Mouse (Mus musculus) olfactory bulb, adult 2 months (tissue): ENCODE data around the gene Olfr1046. TPM values are rescaled to one million over a fixed set of nuclear protein-coding genes. Genes with fewer than 3 reads are reported as not detected.

ENCODE experiments used
- H3K27ac ChIP-seq: fragments of 200-500 bp; 2 replicates; pipeline ENCODE4 v1.5.1; 2012; ENCODE audit warnings: low read depth, low read length; ENCODE audit not compliant: insufficient read depth
- H3K4me1 ChIP-seq: fragments of 200-500 bp; 2 replicates; pipeline ENCODE4 v1.6.1; 2012; ENCODE audit warnings: low read length; ENCODE audit not compliant: control insufficient read depth, insufficient read depth
- H3K4me3 ChIP-seq: fragments of 200-500 bp; 2 replicates; pipeline ENCODE4 v1.5.1; 2012; ENCODE audit warnings: mild to moderate bottlenecking, low read depth, low read length, moderate library complexity; ENCODE audit not compliant: insufficient read depth
- CTCF ChIP-seq: fragments of 200-500 bp; IDR thresholded peaks from 2 replicates; pipeline ENCODE4 v1.5.1; 2012; ENCODE audit warnings: low read depth, mild to moderate bottlenecking, low read length, moderate library complexity; ENCODE audit not compliant: insufficient read depth
- POLR2A ChIP-seq: fragments of 200-500 bp; IDR thresholded peaks from 2 replicates; pipeline ENCODE4 v1.6.1; 2012; ENCODE audit warnings: mild to moderate bottlenecking, low read depth, low read length, moderate library complexity; ENCODE audit not compliant: insufficient read depth
- WGBS: fragments of 180-500 bp; shearing (Covaris S2); methylation state at CpG from one replicate; pipeline ENCODE4 v1.1.7; 2018; 5-methylcytosine and 5-hydroxymethylcytosine counted together
- polyA plus RNA-seq: library from polyadenylated mRNA; stranded (reverse); fragments of >200 nt; gene quantifications from 2 replicates; pipeline ENCODE4 v1.2.4, GENCODE M21; 2012; ENCODE audit warnings: low replicate concordance; ENCODE audit not compliant: missing spikeins, insufficient read depth, insufficient read length

Gene Olfr1046
- polyA plus RNA-seq, 1 experiment = not detected

GRCm38 (mm10) chr2:86167422-86167821 is 51.7 kb downstream of the Olfr1046 start, which contains the start of gene Olfr1043:
TSS of gene Olfr1043 (minus strand) at chr2:86167522.
- TF ChIP-seq POLR2A = no peak
- TF ChIP-seq CTCF = no peak
- no peak within 1 kb of the TSS for H3K27ac ChIP-seq
- no peaks in the 10 kb centered on the region for H3K4me1 ChIP-seq
- H3K4me3 ChIP-seq = no peak within 1 kb of the TSS
- 84% methylated on average over 2 of the region's 2 CpGs for WGBS

Other genes starting within 250 kb of the Olfr1046 start
- gene Olfr1029, start 245.4 kb downstream of the Olfr1046 start, polyA plus RNA-seq = not detected in 2 replicates
- not detected in 2 replicates for gene Olfr1030, start 240.0 kb downstream of the Olfr1046 start, polyA plus RNA-seq
- gene Olfr1031, start 229.0 kb downstream of the Olfr1046 start, polyA plus RNA-seq = not detected in 2 replicates
- gene Olfr1032, start 213.8 kb downstream of the Olfr1046 start, polyA plus RNA-seq = not detected in 2 replicates
- not detected in 2 replicates for gene Olfr1033, start 198.7 kb downstream of the Olfr1046 start, polyA plus RNA-seq
- gene Olfr1034, start 173.5 kb downstream of the Olfr1046 start, polyA plus RNA-seq = not detected in 2 replicates
- gene Olfr1036, start 145.3 kb downstream of the Olfr1046 start, polyA plus RNA-seq = not detected in 2 replicates
- not detected in 2 replicates for gene Olfr1037, start 131.9 kb downstream of the Olfr1046 start, polyA plus RNA-seq
- gene Olfr1039, start 83.4 kb downstream of the Olfr1046 start, polyA plus RNA-seq = not detected in 2 replicates
- gene Olfr1040, start 72.6 kb downstream of the Olfr1046 start, polyA plus RNA-seq = not detected in 2 replicates
- not detected in 2 replicates for gene Olfr1042, start 57.5 kb downstream of the Olfr1046 start, polyA plus RNA-seq
- not detected in 2 replicates for gene Olfr1043, start 51.8 kb downstream of the Olfr1046 start, polyA plus RNA-seq
- gene Olfr1044, start 41.5 kb downstream of the Olfr1046 start, polyA plus RNA-seq = not detected in 2 replicates
- gene Olfr52, start 33.6 kb downstream of the Olfr1046 start, polyA plus RNA-seq = not detected in 2 replicates
- gene Olfr1045, start 16.3 kb downstream of the Olfr1046 start, polyA plus RNA-seq = not detected in 2 replicates
- gene Olfr1047, start 12.1 kb upstream of the Olfr1046 start, polyA plus RNA-seq = not detected in 2 replicates
- gene Olfr1048, start 21.0 kb upstream of the Olfr1046 start, polyA plus RNA-seq = not detected in 2 replicates
- gene Olfr1049, start 39.0 kb upstream of the Olfr1046 start, polyA plus RNA-seq = not detected in 2 replicates
- not detected in 2 replicates for gene Olfr1051, start 59.8 kb upstream of the Olfr1046 start, polyA plus RNA-seq
- gene Olfr1052, start 73.1 kb upstream of the Olfr1046 start, polyA plus RNA-seq = not detected in 2 replicates
- not detected in 2 replicates for gene Olfr1053, start 96.0 kb upstream of the Olfr1046 start, polyA plus RNA-seq
- gene Olfr1054, start 116.1 kb upstream of the Olfr1046 start, polyA plus RNA-seq = not detected in 2 replicates
- not detected in 2 replicates for gene Olfr1055, start 131.0 kb upstream of the Olfr1046 start, polyA plus RNA-seq
- gene Olfr1056, start 143.2 kb upstream of the Olfr1046 start, polyA plus RNA-seq = not detected in 2 replicates
- gene Olfr1057, start 159.1 kb upstream of the Olfr1046 start, polyA plus RNA-seq = not detected in 2 replicates
- not detected in 2 replicates for gene Olfr1058, start 169.2 kb upstream of the Olfr1046 start, polyA plus RNA-seq
- not detected in 2 replicates for gene Olfr1061, start 194.7 kb upstream of the Olfr1046 start, polyA plus RNA-seq
- not detected in 2 replicates for gene Olfr1062, start 207.4 kb upstream of the Olfr1046 start, polyA plus RNA-seq
- not detected in 2 replicates for gene Olfr1065, start 231.3 kb upstream of the Olfr1046 start, polyA plus RNA-seq
- not detected in 2 replicates for gene Olfr1066, start 237.0 kb upstream of the Olfr1046 start, polyA plus RNA-seq